Mouse (Mus musculus) B cell, adult 2 months (primary cell): ENCODE measurements around the gene Ccnb1ip1.
"Not testable (repeated sequence)": the region's sequence is repeated elsewhere in the genome, so short reads cannot be mapped to it uniquely, and the experiment has no call there.

Experiments
- DNase-seq, 2 experiments: peaks; one replicate each; pipeline ENCODE4 v3.0.0; 2022

Ccnb1ip1 gene

DNA sequence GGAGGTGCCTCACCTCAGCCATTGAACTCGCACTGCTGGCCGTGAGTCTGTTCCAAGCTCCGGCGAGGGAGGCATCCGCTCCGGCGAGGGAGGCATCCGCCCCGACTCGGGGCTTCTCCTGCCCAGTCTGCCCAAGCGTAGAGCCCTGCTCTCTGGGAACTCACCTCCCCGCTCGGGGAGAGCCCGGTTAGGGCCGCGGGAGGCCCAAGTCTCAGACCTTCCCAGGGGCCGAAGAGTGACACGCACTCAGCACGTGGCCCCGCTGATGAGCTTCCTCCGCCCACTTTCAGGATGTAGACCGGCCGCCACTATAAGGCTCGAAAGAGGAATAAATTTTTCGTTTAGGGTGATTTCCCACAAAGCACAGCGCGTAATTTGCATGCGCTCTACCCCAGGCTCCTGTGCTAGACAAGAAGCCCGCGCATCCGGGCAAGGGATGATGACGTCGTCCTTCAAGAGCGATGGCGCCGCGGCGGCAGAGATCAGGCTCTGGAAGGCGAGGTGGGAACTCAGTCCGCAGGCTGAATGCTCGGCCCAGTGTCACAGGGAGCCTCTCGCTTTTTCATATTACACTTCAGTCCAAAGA lies at the start of gene Ccnb1ip1, which contains the start of gene Parp2:
Ccnb1ip1 (minus strand) TSS at position 246 of the 586 bp plus-strand sequence.
Parp2 (plus strand) TSS at position 355 of the 586 bp plus-strand sequence.
- peak; percentile 97 to 98 for DNase-seq

DNA sequence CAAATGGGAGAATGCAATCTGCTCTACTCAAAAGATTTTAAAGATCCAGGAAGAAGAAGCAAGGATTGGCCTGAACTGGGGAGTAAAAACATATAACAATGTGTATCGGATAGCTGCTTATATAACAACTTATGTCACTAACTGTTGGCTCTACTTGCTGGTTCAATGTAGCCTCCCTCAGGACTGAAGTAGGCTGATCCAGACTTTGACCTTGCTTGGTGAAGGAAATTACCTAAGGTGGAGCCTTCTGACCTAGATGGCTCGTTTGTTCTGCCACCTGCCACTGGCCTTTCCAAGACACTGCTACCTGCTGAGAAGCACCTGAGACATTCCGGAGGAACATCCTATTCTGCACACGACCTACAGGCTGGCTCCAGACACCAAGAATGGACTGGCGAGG lies 48.3 kb upstream of the Ccnb1ip1 start:
- DNase-seq: no peak

DNA sequence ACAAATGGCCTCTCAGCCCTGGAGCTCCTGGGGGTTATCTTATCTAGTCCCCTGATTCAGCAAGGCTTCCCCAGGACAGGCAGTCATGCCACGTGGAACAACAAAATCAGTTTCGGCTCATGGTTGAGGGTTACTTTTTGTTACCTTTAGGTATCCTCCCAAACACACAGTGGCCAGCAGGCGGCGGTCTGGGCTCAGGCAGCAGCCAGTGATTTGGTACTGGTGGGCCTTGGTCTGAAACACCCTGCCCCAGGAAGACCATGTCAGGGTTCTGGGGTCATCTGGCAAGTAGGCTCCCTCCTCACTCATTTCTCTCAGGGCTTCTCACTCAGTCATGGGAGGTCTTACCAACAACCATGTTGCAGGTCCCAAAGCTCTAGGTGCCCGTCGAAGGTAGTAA lies 29.7 kb upstream of the Ccnb1ip1 start:
- DNase-seq: peak in 1 of 2 experiments; percentile 7

DNA sequence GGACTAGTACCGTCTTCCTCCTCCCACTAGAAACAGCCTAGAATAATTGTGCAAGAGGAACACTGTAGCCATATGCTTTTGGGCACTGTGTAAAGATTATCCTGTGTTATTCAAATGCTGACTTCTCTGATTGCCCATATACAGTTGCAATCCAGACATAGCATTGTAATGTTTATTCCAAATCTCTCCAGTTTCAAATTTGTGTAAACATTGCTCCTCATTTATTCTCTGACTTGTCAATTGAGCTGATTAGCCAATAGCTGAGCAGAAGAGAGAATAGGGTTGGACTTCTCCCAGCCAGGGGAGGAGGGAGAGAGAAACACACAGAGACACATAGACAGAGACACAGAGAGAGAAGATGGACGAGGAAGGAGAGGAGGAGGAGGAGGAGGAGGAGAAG lies 26.9 kb upstream of the Ccnb1ip1 start:
- no peak for DNase-seq

DNA sequence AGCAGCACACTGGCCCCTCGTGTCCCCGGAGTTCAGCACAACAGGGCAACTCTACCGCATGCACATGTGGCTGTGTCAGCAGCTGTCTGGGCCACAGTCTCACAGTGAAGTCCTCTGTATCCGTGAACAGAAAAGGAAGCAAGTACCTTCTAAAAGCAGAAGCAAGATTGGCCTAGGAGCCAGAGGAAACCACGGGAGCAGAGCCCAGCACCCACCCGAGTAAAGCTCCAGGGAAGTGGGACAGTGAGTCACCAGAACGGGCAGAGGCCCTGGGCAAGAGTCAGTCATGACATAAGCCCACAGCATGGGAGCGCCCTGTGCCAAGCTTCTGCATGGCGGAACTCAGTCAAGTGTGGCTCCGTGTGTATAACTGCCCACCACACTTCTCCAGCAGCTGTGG lies 26.4 kb upstream of the Ccnb1ip1 start:
- DNase-seq: peak; percentile 29 to 36

DNA sequence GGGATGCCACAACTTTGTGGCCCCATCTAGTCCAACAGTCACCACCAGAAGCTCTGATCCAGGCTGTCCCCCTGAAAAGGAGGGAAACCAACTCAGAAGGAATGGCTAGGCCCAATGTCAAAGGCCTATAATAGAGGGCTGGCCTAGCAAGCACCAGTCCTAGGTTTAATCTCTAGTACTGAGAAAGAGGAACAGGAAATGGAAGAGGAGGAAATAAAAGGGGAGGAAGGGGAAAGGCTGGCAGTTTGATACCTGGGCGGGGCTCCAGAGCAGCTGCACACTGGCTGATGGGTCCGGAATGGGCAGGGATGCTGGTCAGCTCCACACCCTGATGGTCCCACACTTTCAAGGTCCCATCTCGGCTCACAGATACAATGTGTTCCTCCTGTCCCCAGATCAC lies 22.3 kb upstream of the Ccnb1ip1 start:
- DNase-seq: no peak

DNA sequence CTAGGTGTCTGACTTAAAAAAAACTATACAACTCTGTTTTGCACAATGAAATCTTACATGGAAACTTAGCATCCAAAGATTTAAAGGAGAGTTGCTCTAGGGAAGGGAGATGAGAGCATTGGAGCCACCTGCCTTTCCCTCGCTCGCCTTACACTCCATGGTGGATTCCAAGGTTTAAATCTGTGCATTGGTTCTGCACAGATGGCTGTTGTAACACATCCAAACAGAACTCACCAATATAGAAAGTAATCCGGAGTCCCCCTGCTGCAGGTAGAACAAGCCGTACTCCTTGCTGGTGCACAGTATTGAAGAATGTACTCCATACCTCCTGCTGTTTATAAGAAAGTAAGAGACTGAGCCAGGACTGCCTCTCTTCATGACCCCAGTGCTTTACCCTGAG lies 19.0 kb upstream of the Ccnb1ip1 start:
- DNase-seq: no peak

DNA sequence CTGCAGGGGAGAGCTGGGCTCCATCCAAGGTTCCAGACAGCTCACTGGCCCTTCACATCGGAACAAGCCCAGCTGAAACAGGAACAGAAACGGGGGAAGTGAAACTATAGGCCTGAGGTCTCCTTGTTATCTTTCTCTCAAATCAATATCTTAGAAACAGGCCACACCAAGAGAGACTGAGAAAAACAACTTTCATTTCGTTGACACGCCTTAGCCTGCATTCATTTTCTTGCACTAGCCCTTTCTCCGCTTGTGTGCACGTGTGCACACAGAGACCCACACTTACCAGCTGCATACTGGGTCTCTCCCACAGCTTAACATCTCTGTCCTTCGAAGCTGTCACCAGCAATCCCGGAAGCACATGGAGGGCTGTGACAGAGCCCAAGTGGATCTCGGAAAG lies 16.7 kb upstream of the Ccnb1ip1 start:
- DNase-seq: peak; percentile 42 to 55

DNA sequence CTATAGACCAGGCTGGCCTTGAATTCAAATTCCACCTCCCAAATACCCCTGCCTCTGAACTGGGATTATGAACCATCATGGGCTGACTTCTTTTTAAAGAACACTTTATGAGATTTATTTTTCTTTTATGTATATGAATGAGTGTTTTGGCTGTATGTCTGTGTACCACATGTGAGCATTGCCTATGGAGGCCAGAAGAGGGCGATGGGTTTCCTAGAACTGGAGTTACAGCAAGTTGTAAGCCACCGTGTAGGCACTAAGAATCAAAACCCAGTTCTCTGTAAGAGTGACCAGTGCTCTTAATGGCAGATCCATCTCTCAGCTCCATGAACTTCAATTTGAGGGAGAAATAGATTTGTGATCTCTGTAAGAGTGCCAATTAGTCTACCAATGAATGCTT lies 15.7 kb upstream of the Ccnb1ip1 start:
- DNase-seq: peak in 1 of 2 experiments; percentile 24

DNA sequence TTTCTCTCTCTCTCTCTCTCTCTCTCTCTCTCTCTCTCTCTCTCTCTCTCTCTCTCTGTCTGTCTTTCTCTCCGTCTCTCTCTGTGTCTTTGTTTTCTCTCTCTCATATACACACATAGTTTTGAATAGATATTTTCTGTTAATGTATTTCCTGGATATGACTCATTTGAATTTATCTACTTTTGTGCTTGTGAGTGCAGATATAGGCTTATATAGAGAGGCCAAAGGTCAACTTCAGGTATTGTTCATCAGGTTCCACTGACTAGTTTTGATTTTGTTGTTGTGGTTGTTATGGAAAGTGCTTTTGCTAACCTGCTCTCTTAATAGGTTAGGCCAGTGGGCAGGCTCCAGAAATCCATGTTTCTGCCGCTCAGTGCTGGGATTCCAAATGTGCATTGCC lies 5.5 kb upstream of the Ccnb1ip1 start:
- DNase-seq: no peak

DNA sequence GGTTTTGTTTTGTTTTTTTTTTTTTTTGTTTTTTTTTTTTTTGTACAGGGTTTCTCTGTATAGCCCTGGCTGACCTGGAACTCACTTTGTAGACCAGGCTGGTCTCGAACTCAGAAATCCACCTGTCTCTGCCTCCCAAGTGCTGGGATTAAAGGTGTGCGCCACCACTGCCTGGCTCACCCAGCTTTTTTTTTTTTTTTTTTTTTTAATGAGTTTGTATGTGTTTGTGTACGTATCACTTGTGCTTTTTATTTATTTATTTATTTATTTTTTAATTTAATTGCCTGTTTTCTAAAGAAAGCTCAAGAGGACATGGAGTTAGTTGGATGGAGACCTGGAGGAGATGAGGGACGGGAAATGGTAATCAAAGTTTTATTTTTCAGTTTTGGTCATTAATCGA lies 1.1 kb downstream of the Ccnb1ip1 start:
- not testable (repeated sequence) for DNase-seq

DNA sequence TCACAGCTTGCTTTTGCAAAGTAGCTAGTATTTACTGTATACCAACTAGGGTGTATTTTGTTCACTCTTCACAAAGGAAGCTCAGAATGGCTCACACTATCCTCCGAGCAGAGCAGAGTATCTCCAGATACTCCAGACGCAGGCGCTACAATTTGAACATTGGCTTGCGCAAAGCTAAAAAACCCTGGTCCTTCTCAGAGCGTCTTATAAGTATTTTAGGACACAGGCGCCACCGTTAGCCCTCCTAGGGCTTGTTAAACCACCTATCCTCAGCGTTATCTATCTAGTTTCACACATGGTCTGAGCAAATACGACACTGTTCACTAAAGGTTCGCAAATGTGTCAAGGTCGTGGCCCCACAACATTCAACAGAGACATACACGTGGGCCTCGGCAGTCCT lies 2.8 kb downstream of the Ccnb1ip1 start:
- no peak for DNase-seq

DNA sequence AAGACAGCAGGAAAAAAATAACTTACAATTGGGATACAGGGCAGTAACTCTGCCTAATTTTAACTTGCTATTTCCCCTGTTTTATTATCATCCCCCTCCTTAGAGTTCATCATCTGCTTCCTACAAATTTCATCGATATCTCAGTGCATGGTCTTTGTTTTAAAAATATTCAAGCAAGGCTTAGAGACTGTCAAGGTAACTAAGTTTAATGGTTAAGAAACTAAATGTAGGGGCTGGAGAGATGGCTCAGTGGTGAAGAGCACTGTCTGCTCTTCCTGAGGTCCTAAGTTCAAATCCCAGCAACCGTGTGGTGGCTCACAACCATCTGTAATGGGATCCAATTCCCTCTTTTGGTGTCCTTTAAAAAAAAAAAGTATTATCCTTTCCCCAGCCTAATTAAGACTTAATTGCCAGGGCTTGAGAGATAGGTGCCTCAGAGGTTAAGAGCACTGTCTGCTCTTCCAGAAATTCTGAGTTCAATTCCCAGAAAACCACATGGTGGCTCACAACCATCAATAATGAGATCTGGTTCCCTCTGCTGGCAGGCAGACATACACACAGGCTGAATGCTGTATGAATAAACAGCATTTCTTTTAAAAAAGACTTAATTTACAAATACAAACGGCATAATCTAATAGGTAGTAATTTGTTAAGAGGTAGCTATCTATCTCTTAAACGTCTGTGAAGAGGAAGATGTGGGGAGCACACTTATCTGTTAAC lies 4.5 kb downstream of the Ccnb1ip1 start:
- DNase-seq: peak; percentile 42 to 47

DNA sequence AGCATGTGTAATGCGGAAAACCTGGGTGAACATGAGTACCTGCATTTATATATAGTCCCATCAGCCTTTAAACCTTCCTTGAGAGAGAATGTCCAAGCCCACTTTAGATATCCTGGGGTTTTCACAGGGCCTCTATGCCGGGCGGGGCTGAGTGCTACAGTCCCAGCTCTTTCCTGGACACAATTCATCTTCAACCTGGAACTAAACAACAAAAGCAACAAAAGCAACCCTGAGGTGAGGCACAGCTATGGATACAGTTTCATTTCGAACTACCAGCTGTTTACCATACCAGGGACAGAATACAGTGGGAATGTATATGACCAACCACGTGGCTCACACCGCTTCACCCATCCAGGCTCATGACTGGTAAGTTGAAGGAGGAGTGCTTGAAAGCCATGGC lies 5.1 kb downstream of the Ccnb1ip1 start:
- no peak for DNase-seq

DNA sequence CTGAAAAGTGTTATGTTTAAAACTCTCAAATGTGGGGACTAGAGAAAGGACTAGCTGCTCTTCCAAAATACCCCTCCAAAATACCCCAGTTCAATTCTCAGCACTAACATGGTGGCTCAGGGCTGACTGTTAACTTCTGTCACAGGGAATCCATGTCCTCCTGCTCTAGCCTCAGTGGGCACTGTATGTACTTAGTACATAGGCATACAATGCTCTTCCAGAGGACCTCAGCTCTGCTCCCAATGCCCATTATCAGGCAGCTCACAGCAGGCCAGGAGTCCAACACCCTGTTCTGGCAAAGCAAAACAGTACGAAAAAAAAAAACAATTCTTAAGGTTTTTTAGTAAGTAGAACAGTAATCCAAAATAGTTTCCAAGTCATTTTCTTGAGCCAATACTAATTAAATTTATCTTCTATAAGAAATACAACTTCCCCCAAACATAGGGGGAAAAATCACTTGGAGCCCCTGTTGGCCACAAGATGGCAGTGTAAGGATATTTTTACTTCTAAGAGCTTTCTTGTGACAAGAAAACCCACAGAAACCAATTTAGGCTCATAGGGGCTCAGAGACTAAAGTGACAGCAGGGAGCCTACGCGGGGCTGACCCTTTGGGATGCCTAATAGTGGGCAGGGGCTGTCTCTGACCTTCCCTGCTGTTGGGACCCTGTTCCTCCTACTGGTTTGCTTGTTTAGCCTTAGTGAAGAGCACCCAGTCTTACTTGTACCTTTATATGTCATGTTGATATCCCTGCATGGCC lies 7.9 kb downstream of the Ccnb1ip1 start:
- DNase-seq: peak; percentile 60 to 63

DNA sequence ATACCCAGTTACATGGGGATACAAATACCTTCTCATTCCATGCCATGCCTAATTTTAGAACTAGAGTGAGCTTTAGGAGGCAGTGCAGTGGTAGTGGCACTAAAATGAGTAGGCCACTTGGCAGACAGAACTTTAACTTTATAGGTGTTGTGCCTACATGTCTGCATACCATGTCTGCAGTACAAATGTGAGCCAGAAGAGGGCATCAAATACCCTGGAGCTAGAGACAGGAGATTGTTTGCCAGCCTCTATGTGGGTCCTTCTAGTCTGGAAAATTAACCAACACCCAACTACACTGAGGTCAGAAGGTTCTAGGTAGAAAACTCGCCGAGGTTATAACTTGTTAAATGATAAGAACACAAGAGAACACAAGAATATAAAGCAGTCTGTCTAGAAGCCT lies 9.0 kb downstream of the Ccnb1ip1 start:
- DNase-seq: peak; percentile 46 to 54

DNA sequence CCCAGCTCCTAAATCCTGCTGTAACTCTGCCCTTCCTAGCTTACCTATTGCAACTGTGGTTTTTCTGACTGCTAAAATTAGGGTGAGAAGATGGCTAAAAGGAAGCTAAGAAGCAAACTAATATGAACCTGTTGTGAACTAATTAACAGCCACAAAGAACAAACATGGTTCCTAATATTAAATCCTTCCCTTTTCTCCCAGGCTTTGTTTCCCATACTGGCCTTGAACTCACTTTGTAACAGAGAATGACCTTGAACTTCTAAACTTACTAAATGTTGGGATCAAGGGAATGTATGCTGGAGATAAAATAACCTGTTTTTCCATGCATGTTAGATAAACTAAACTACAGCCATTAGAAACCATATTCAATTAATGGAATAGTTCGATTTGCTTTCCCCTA lies 11.1 kb downstream of the Ccnb1ip1 start:
- DNase-seq: no peak

DNA sequence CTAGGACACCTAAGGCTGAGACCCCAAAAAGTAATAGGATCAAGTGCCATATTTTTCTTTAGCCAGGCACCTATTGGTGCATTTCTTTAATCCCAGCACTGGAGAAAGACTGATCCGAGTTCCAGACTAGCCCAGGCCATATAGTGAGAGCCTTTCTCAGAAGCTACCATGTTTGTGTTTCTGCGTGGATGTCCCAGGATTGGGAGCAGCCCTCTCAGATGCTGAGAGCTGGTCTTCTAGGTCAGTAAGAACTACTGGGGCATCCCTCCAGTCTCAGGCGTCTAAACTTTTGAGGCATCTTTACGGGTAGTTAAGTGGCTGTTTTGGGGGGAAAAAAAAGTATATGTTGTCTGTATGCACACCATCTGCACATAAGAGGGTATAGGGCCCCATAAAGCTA lies 11.6 kb downstream of the Ccnb1ip1 start:
- no peak for DNase-seq

DNA sequence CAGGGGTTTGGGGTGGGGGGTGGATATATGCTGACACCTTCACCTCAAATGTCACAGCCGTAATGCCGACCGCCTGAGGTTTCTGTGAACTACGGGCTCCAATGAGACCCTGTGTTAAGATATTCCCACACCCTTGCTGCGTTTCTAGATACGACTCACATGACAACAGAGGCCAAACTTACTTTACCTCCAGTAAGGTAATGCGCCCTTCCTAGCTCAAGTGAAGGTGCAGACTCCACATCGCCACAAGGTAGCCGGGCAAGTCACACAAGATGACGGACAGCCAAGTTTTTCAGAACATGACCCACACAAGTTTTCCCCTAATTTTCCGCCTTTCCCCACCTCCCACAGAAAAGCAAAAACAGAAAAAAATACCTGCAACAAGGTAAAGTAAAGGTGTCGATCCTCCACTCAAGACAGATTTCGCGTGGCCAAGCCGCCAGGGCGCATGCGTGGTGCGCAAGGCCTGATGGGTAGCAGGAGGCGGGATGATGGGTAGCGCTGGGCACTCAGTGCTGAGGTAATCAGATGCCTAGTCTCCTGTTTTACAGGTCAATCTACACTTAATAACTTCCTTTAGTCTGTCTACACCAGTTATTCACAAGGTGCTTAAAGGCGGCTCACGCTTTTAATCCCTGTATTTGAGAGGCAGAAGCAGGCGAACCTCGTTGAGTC lies 12.1 kb downstream of the Ccnb1ip1 start:
- DNase-seq: no peak

DNA sequence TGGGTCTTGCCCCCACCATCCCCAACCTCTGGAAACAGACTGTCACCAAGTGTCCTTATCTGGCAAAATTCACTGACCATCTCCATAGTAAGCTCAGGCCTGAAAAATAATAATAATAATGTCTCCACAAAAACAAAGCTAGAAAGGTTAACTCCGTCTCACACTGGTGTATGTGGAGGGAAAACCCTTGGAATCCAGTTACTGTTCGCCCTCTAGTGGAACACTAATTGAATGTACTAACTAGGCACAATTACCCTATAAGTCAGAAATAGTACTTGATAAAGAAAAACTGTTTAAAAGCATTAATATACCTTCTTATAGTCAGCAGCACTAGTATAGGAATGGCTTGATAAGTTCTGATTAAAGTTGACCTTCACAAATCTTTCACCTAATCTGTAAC lies 19.4 kb downstream of the Ccnb1ip1 start:
- no peak for DNase-seq

DNA sequence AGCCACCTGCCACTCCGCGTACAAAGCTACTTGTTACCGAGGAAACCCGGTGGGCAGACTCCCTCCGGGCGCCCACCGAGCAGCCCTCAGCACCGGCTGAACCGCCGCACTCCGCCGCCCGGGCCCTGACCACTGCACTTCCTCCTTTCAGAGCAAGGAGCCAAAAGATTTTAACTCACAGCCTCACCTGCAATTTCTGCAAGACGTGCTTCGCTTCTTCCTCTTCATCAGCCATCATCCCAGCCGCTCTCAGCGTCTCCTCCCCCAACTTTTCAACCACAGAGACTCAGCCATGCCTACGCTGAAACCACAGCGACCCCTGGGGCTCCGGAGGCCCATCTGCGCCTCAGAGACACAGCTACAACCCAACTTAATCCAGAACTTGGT lies 22.3 kb downstream of the Ccnb1ip1 start, which contains the start of gene Ttc5:
Ttc5 (minus strand) TSS at position 269 of the 387 bp plus-strand sequence.
- DNase-seq: peak; percentile 99

DNA sequence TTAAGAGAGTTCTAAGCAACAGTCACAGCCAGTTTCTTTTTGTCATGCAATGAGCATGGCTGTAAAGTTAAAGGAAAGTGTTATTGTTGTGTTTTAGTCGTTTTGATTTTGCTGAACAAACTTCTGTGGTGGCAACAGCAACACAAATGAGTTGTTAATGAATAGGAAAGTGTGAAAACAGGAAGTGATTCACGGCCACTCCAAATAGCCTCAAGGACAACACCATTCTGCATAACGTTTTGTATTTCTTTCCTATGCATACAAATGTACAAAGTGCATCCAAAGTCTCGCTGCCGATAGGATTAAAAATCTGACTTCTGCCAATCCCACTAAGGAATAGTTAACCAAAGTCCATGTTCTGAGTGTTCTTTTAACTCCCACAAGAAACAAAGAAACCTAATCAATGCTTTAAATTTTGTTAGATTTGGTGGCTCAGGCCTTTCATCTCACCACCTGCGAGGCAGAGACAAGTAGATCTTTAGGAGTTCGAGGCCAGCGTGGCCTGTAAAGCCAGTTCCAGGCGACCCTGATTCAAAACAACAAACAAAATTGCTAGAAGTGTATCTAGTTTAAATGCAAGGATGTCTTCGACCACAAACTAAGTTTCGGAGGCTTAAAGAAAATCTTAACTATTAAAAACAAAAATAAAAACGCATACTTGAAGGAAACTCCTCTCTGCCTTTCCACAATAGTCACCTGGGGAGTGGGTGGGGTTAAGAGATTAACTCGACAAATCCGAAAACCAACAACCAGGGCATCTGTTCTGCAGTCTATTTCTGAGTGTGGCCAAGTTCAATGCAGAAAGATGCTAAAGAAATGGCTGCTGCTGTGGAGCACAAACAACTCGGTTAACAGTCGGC lies 22.9 kb downstream of the Ccnb1ip1 start:
- peak; percentile 36 to 54 for DNase-seq
